Mouse (Mus musculus) embryonic facial prominence, embryonic 12.5 days (tissue): ENCODE measurements at regions not wholly inside any gene's neighbourhood (a gene's known extent, or its start where the extent isn't known, plus 50 kb on each side); places are given as distances from the start of the nearest gene placed in this dataset.

Experiments used
- ATAC-seq: fragments of 200-750 bp; cut with Nextera tagmentation; 2 replicates; pipeline ENCODE4 v1.8.0; 2017; ENCODE audit not compliant: insufficient number of reproducible peaks, insufficient read depth, low FRiP score, low TSS enrichment
- H3K27ac ChIP-seq: fragments of 300-500 bp; sonication (generic); 2 replicates; pipeline ENCODE4 v1.5.1; 2016; ENCODE audit warnings: mild to moderate bottlenecking
- H3K27me3 ChIP-seq: fragments of 300-500 bp; sonication (generic); 2 replicates; pipeline ENCODE4 v1.6.1; 2016; ENCODE audit warnings: mild to moderate bottlenecking, moderate library complexity
- H3K36me3 ChIP-seq: fragments of 300-500 bp; sonication (generic); 2 replicates; pipeline ENCODE4 v1.6.1; 2016; ENCODE audit warnings: mild to moderate bottlenecking
- H3K4me1 ChIP-seq: fragments of 300-500 bp; sonication (generic); 2 replicates; pipeline ENCODE4 v1.6.1; 2016
- H3K4me2 ChIP-seq: fragments of 300-500 bp; sonication (generic); replicated peaks from 2 replicates; pipeline ENCODE4 v1.6.1; 2016; ENCODE audit warnings: mild to moderate bottlenecking, moderate library complexity
- H3K4me3 ChIP-seq: fragments of 300-500 bp; sonication (generic); 2 replicates; pipeline ENCODE4 v1.5.1; 2016; ENCODE audit warnings: mild to moderate bottlenecking
- H3K9ac ChIP-seq: fragments of 300-500 bp; sonication (generic); 2 replicates; pipeline ENCODE4 v1.6.1; 2016; ENCODE audit warnings: mild to moderate bottlenecking, moderate library complexity
- H3K9me3 ChIP-seq: fragments of 300-500 bp; sonication (generic); 2 replicates; pipeline ENCODE4 v1.6.1; 2016; ENCODE audit warnings: mild to moderate bottlenecking, moderate library complexity
- WGBS: fragments of 180-500 bp; shearing (Covaris S2); methylation state at CpG from one replicate; pipeline ENCODE4 v1.1.7; 2016; 5-methylcytosine and 5-hydroxymethylcytosine counted together

GRCm38 (mm10) chr7:70640574-70640973 is 274.0 kb upstream of the Nr2f2 start:
- 74% methylated on average over 11 of the region's 11 CpGs for WGBS
- Histone ChIP-seq H3K36me3 (no peaks in the 10 kb centered on the region), H3K9me3 (no peaks in the 10 kb centered on the region), H3K4me3 (no peak overlapping the region), H3K4me2 (no peak overlapping the region), H3K27ac (no peak overlapping the region), H3K9ac (no peak overlapping the region), H3K27me3 (no peaks in the 10 kb centered on the region), H3K4me1 (peaks cover 10% of the 10 kb centered on the region; the same call in 1 of the 2 replicates)
- no peak for ATAC-seq

DNA sequence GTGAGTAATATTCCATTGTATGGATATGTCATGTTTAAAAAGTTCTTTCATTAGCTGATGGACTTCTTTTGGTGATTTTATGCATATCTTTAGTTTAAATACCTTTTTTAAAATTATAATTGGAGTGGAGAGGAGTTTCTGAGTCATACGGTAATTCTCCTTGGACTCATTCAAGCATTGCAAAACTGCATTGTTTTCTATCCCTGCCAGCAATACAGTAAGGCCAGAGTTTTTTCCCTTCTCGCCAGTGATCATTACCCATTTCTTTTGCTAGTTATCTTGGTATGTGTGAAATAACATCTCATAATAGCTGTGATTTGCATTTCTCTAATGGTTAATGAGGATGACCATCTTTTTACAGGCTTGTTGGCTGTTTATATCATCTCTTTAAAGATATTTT is 271.6 kb upstream of the Nr2f2 start:
- no peaks in the 10 kb centered on the region for H3K36me3 ChIP-seq
- 83% methylated on average over 2 of the region's 2 CpGs for WGBS
- H3K4me3 ChIP-seq, result no peak overlapping the region
- H3K27me3 ChIP-seq, result 0 out of 2 replicates have a peak, but pooled peaks cover 4% of the 10 kb centered on the region
- no peak overlapping the region for H3K27ac ChIP-seq
- ATAC-seq, result no peak
- no peak overlapping the region for H3K4me2 ChIP-seq
- no peaks in the 10 kb centered on the region for H3K9me3 ChIP-seq
- peaks cover 16% of the 10 kb centered on the region; the same call in 1 of the 2 replicates for H3K4me1 ChIP-seq
- no peak overlapping the region for H3K9ac ChIP-seq

GRCm38 (mm10) chr7:70634016-70634415 is 267.5 kb upstream of the Nr2f2 start:
- 17% methylated on average over 11 of the region's 11 CpGs for WGBS
- H3K27ac ChIP-seq, result no peak overlapping the region
- ATAC-seq, result no peak
- no peaks in the 10 kb centered on the region for H3K36me3 ChIP-seq
- no peaks in the 10 kb centered on the region for H3K9me3 ChIP-seq
- H3K4me2 ChIP-seq, result peak overlapping the region; percentile 14; the same call in 1 of the 2 replicates
- peaks cover 8% of the 10 kb centered on the region; the same call in 1 of the 2 replicates for H3K27me3 ChIP-seq
- no peak overlapping the region for H3K4me3 ChIP-seq
- H3K4me1 ChIP-seq, result peaks cover 12% of the 10 kb centered on the region; the same call in 1 of the 2 replicates
- H3K9ac ChIP-seq, result no peak overlapping the region

- no peak overlapping the region for H3K4me3 ChIP-seq
- H3K4me2 ChIP-seq, result peak overlapping the region; percentile 14; the same call in 1 of the 2 replicates
- H3K27ac ChIP-seq, result no peak overlapping the region
- no peak for ATAC-seq
- no peak overlapping the region for H3K9ac ChIP-seq
- H3K36me3 ChIP-seq, result no peaks in the 10 kb centered on the region
- H3K4me1 ChIP-seq, result peaks cover 12% of the 10 kb centered on the region; the same call in 1 of the 2 replicates
- 23% methylated on average over 11 of the region's 11 CpGs for WGBS
- H3K9me3 ChIP-seq, result no peaks in the 10 kb centered on the region
- H3K27me3 ChIP-seq, result peaks cover 8% of the 10 kb centered on the region; the same call in 1 of the 2 replicates
Observed at GRCm38 (mm10) chr7:70633577-70633976, 267.0 kb upstream of the Nr2f2 start.

DNA sequence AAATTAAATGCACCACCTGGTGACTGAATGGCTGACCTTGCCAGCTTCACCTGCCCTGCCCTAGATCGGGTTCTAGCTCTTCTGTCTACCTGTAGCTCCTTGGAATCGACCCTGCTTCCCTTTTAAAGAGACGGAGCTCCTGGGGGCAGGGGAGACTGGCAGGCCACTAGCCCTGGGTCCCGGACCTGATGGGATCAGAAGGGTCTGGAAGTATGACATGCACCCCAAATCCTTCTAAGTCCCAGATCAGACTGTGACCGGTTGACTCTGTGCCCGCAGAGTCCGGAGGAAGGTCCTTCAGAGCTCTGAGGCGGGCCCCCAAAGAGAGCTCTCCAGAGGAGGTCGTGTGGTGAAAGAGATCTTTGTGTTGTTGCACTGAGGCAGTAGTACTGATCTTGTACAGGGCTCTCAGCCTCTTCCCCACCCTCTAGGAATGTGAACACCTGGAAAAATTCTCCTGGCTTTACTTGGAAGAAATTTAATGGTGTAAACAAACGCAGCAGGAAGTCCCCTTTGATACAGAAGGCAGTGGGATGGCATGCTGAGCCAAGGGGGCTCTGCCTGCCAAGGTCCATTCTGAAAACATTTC is 259.2 kb upstream of the Nr2f2 start:
- Histone ChIP-seq H3K9me3 (no peaks in the 10 kb centered on the region), H3K4me1 (peaks cover 22% of the 10 kb centered on the region), H3K27ac (no peak overlapping the region), H3K36me3 (no peaks in the 10 kb centered on the region), H3K27me3 (0 out of 2 replicates have a peak, but pooled peaks cover 8% of the 10 kb centered on the region), H3K4me3 (peak overlapping the region; percentile 15; the same call in 1 of the 2 replicates), H3K9ac (no peak overlapping the region), H3K4me2 (peak overlapping the region; percentile 50)
- peak; percentile 67; the same call in 1 of the 2 replicates for ATAC-seq
- WGBS, result 6% methylated on average over 10 of the region's 10 CpGs

- peak overlapping the region; percentile 50 for H3K4me2 ChIP-seq
- WGBS, result 2% methylated on average over 30 of the region's 30 CpGs
- peaks cover 22% of the 10 kb centered on the region for H3K4me1 ChIP-seq
- H3K36me3 ChIP-seq, result no peaks in the 10 kb centered on the region
- no peaks in the 10 kb centered on the region for H3K9me3 ChIP-seq
- no peak overlapping the region for H3K9ac ChIP-seq
- H3K27ac ChIP-seq, result peak overlapping the region; percentile 43; the same call in 1 of the 2 replicates
- H3K4me3 ChIP-seq, result peak overlapping the region; percentile 15; the same call in 1 of the 2 replicates
- peak; percentile 47; the same call in 1 of the 2 replicates for ATAC-seq
- 0 out of 2 replicates have a peak, but pooled peaks cover 8% of the 10 kb centered on the region for H3K27me3 ChIP-seq
Observed at GRCm38 (mm10) chr7:70624727-70625642, 258.4 kb upstream of the Nr2f2 start.

DNA sequence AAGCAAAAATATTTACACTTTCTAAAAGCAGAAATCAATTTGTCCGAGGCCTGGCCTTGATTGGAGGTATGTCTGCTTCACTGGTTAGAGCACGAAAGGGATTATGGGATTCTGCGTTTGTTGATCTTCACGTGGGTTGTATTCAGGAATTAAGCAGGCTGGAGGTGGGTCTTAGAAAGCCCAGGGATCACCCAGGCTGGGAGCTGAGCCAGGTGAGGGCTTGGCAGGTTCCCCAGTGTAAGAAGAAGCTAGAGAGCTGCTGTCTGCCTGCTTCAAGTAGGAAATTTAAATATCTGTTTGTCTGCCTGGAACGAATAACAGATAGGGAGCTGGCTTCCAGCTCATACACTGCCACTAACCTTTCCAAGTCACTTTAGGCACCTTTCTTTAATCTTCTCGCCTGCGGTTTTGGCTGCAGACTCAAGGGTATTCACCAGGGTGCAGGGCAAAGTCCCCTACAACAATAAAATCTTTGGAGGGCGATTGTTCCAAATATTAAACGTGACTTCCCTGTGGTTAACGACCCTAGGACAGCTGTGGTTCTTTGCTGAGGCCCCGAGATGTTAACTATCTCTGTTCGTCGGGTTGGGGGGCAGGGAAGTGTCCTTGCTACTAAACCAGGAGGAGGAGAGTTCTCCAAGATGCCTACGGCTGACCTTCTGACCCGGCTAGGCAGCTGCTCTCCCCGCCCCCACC is 257.6 kb upstream of the Nr2f2 start:
- Histone ChIP-seq H3K9me3 (no peaks in the 10 kb centered on the region), H3K36me3 (no peaks in the 10 kb centered on the region), H3K27me3 (0 out of 2 replicates have a peak, but pooled peaks cover 8% of the 10 kb centered on the region), H3K4me1 (peaks cover 22% of the 10 kb centered on the region), H3K27ac (peak overlapping the region; percentile 43; the same call in 1 of the 2 replicates), H3K9ac (no peak overlapping the region), H3K4me2 (peak overlapping the region; percentile 50), H3K4me3 (no peak overlapping the region)
- no peak for ATAC-seq
- 4% methylated on average over 16 of the region's 16 CpGs for WGBS

DNA sequence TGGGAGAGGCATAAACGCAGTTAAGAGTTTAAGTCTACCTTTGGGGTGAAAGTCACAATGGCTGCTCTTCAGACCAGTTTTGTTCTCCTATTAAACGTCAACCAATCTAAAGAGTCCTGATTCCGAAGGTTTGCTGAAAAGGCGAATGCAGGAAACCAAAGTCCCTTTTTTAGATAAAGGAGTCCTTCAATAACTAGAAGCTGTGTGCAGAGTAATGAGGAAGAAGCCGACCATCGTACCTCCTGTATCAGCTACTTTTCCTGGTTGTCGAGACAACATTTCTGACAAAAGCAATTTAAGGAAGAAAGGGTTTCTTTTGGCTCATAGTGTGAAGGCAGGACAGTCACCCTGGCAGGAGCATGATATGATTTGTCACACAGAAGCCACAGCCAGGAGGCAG is 252.9 kb upstream of the Nr2f2 start:
- no peak overlapping the region for H3K9ac ChIP-seq
- no peak overlapping the region for H3K4me3 ChIP-seq
- H3K9me3 ChIP-seq, result no peaks in the 10 kb centered on the region
- no peak overlapping the region for H3K27ac ChIP-seq
- peaks cover 6% of the 10 kb centered on the region for H3K4me1 ChIP-seq
- H3K27me3 ChIP-seq, result 0 out of 2 replicates have a peak, but pooled peaks cover 2% of the 10 kb centered on the region
- no peak overlapping the region for H3K4me2 ChIP-seq
- H3K36me3 ChIP-seq, result no peaks in the 10 kb centered on the region
- ATAC-seq, result no peak
- 85% methylated on average over 7 of the region's 7 CpGs for WGBS

GRCm38 (mm10) chr7:70618270-70618669 is 251.7 kb upstream of the Nr2f2 start:
- H3K36me3 ChIP-seq, result no peaks in the 10 kb centered on the region
- H3K9ac ChIP-seq, result no peak overlapping the region
- no peaks in the 10 kb centered on the region for H3K9me3 ChIP-seq
- ATAC-seq, result no peak
- 0 out of 2 replicates have a peak, but pooled peaks cover 2% of the 10 kb centered on the region for H3K27me3 ChIP-seq
- no peak overlapping the region for H3K4me3 ChIP-seq
- no peaks in the 10 kb centered on the region for H3K4me1 ChIP-seq
- 69% methylated on average over 5 of the region's 5 CpGs for WGBS
- H3K27ac ChIP-seq, result no peak overlapping the region
- no peak overlapping the region for H3K4me2 ChIP-seq

DNA sequence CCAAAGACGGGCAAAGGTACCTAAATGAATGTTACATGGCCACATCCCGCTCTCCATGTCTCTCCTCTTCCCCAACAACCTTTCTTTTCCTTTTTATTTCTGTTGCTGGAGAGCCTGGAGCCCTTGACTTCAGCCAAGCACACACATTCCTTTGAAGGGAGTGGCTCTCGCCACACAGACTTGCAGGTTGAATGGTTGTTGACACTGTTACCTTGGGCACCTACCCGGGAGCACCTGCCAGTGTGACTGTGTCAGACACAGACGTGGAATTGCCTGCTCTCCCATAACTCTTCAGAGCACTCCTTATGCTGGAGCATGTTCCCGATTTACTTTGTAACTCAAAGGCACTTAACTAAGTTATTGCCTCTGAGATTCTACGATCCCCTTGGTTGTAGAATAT is 240.0 kb upstream of the Nr2f2 start:
- Histone ChIP-seq H3K27me3 (no peaks in the 10 kb centered on the region), H3K9ac (no peak overlapping the region), H3K27ac (no peak overlapping the region), H3K4me1 (no peaks in the 10 kb centered on the region), H3K4me3 (no peak overlapping the region), H3K4me2 (no peak overlapping the region), H3K9me3 (no peaks in the 10 kb centered on the region), H3K36me3 (no peaks in the 10 kb centered on the region)
- no peak for ATAC-seq
- WGBS, result 87% methylated on average over 7 of the region's 7 CpGs

GRCm38 (mm10) chr7:70604471-70605174 is 238.1 kb upstream of the Nr2f2 start:
- no peaks in the 10 kb centered on the region for H3K4me1 ChIP-seq
- H3K27me3 ChIP-seq, result no peaks in the 10 kb centered on the region
- H3K36me3 ChIP-seq, result no peaks in the 10 kb centered on the region
- H3K9me3 ChIP-seq, result no peaks in the 10 kb centered on the region
- no peak overlapping the region for H3K4me2 ChIP-seq
- no peak for ATAC-seq
- 89% methylated on average over 5 of the region's 5 CpGs for WGBS
- no peak overlapping the region for H3K9ac ChIP-seq
- H3K27ac ChIP-seq, result no peak overlapping the region
- no peak overlapping the region for H3K4me3 ChIP-seq
